Mouse (Mus musculus) ES-Bruce4 (cell line): ENCODE data around the gene Oprm1. TPM values are rescaled to one million over a fixed set of nuclear protein-coding genes. Genes with fewer than 3 reads are reported as not detected.

Source experiments
- H3K27ac ChIP-seq: 2 replicates; pipeline ENCODE4 v1.5.1; 2012; ENCODE audit warnings: low read length, inconsistent platforms; ENCODE audit not compliant: insufficient read depth
- H3K27me3 ChIP-seq: 2 replicates; pipeline ENCODE4 v1.6.1; 2012; ENCODE audit warnings: mild to moderate bottlenecking, low read length, inconsistent platforms; ENCODE audit not compliant: control insufficient read depth, poor library complexity, insufficient read depth, severe bottlenecking
- H3K36me3 ChIP-seq: 2 replicates; pipeline ENCODE4 v1.6.1; 2012; ENCODE audit warnings: inconsistent platforms, mild to moderate bottlenecking, low read length, moderate library complexity; ENCODE audit not compliant: control insufficient read depth, poor library complexity, insufficient read depth, severe bottlenecking
- H3K4me1 ChIP-seq: one replicate; pipeline ENCODE4 v1.8.1; 2011; ENCODE audit warnings: low read length; ENCODE audit not compliant: control insufficient read depth, insufficient read depth
- H3K4me3 ChIP-seq: 2 replicates; pipeline ENCODE4 v1.5.1; 2011; ENCODE audit warnings: low read depth, mild to moderate bottlenecking, low read length
- H3K9ac ChIP-seq: 2 replicates; pipeline ENCODE4 v1.6.1; 2012; ENCODE audit warnings: low read depth, mild to moderate bottlenecking, inconsistent platforms; ENCODE audit not compliant: poor library complexity, severe bottlenecking
- H3K9me3 ChIP-seq: replicated peaks from 2 replicates; pipeline ENCODE4 v1.6.1; 2012; ENCODE audit warnings: mild to moderate bottlenecking, low read length, inconsistent platforms; ENCODE audit not compliant: control insufficient read depth, poor library complexity, insufficient read depth, severe bottlenecking
- CTCF ChIP-seq: IDR thresholded peaks from one replicate; pipeline ENCODE4 v1.8.1; 2011; ENCODE audit warnings: low read depth, low read length
- EP300 ChIP-seq: IDR thresholded peaks from 2 replicates; pipeline ENCODE4 v1.6.1; 2011; ENCODE audit warnings: low read depth, low read length; ENCODE audit not compliant: insufficient read depth
- POLR2A ChIP-seq: IDR thresholded peaks from one replicate; pipeline ENCODE4 v1.8.1; 2011; ENCODE audit warnings: low read length; ENCODE audit not compliant: insufficient read depth
- polyA plus RNA-seq: library from polyadenylated mRNA; stranded (reverse); fragments of >200 nt; gene quantifications from 2 replicates; pipeline ENCODE4 v1.2.4, GENCODE M21; 2011; ENCODE audit warnings: low read depth; ENCODE audit not compliant: missing spikeins, insufficient read depth, insufficient read length

The Oprm1 gene
- polyA plus RNA-seq, 1 experiment, result not detected

DNA sequence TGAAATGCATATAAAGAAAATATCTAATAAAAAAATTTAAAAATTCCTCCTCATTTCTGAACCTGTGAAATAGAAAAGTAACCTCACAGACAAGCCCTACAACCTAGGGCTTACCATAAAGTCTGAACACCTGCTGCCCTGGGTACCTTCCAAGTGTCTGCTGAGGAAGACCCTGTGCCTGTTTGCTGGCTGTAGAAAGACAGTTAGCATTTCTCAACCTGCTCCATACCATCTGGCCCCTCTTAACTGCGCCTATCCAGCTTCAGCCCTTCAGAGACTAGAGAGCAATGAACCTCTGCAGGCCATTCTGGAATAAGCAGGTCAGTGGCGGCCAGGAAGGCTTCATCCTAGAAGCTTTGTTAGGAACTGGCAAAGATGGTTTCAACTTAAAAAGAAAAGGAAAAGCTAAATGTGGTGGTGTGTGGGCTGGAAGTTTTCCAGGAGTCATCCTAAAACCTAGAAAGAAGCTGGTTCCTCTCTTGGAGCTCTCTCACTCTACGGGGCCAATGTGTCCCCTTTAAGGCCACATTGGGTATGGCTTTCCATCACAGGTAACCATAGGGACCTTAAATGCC lies 143.6 kb downstream of the Oprm1 start:
- TF ChIP-seq POLR2A, result no peak
- no peak for TF ChIP-seq CTCF
- TF ChIP-seq EP300, result no peak
- H3K27me3 ChIP-seq, result no peaks in the 10 kb centered on the region
- no peaks in the 10 kb centered on the region for H3K36me3 ChIP-seq
- no peaks in the 10 kb centered on the region for H3K4me1 ChIP-seq
- H3K4me3 ChIP-seq, result no peak overlapping the region
- no peak overlapping the region for H3K9ac ChIP-seq
- H3K9me3 ChIP-seq, result no peaks in the 10 kb centered on the region
- no peak overlapping the region for H3K27ac ChIP-seq

- Histone ChIP-seq H3K27ac (no peak overlapping the region), H3K27me3 (no peaks in the 10 kb centered on the region), H3K4me1 (no peaks in the 10 kb centered on the region), H3K4me3 (no peak overlapping the region), H3K36me3 (no peaks in the 10 kb centered on the region), H3K9ac (no peak overlapping the region), H3K9me3 (no peaks in the 10 kb centered on the region)
- TF ChIP-seq CTCF, result no peak
- TF ChIP-seq POLR2A, result no peak
- TF ChIP-seq EP300, result no peak
Observed at GRCm38 (mm10) chr10:6909763-6910162, 151.5 kb downstream of the Oprm1 start.

- Histone ChIP-seq H3K27me3 (no peaks in the 10 kb centered on the region), H3K4me1 (no peaks in the 10 kb centered on the region), H3K9ac (no peak overlapping the region), H3K27ac (no peak overlapping the region), H3K36me3 (no peaks in the 10 kb centered on the region), H3K4me3 (no peak overlapping the region), H3K9me3 (no peaks in the 10 kb centered on the region)
- TF ChIP-seq EP300, result no peak
- TF ChIP-seq CTCF, result no peak
- TF ChIP-seq POLR2A, result no peak
Observed at GRCm38 (mm10) chr10:6915991-6916390, 157.7 kb downstream of the Oprm1 start.

GRCm38 (mm10) chr10:6916545-6917257 lies 158.4 kb downstream of the Oprm1 start:
- TF ChIP-seq POLR2A, result no peak
- TF ChIP-seq CTCF, result no peak
- TF ChIP-seq EP300, result no peak
- H3K9ac ChIP-seq, result no peak overlapping the region
- H3K27ac ChIP-seq, result no peak overlapping the region
- no peaks in the 10 kb centered on the region for H3K4me1 ChIP-seq
- no peaks in the 10 kb centered on the region for H3K9me3 ChIP-seq
- no peaks in the 10 kb centered on the region for H3K36me3 ChIP-seq
- no peaks in the 10 kb centered on the region for H3K27me3 ChIP-seq
- H3K4me3 ChIP-seq, result no peak overlapping the region

DNA sequence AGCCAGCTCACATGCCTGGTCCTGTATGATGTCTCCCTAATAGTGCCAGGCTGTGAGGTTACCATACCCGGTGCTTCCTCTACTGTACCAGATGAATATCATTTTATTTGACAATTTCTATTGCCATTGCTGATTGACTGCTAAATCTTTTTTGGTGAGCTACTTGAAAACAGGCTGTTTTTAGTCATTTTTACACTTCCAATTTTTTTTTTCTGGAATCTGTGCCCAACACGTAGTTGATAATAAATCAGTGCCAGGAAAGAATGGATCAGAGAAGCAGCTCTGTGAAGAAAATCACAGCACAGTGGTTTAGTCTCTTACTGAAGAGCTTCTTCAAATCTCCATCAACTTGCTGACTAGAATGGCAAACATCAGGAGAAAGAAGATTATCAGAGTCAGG lies 168.4 kb downstream of the Oprm1 start:
- no peaks in the 10 kb centered on the region for H3K27me3 ChIP-seq
- H3K4me1 ChIP-seq, result no peaks in the 10 kb centered on the region
- no peaks in the 10 kb centered on the region for H3K36me3 ChIP-seq
- H3K9me3 ChIP-seq, result no peaks in the 10 kb centered on the region
- H3K9ac ChIP-seq, result no peak overlapping the region
- H3K27ac ChIP-seq, result no peak overlapping the region
- TF ChIP-seq EP300 (no peak), CTCF (no peak), POLR2A (no peak)
- no peak overlapping the region for H3K4me3 ChIP-seq

- Histone ChIP-seq H3K27me3 (no peaks in the 10 kb centered on the region), H3K9me3 (no peaks in the 10 kb centered on the region), H3K4me1 (no peaks in the 10 kb centered on the region), H3K36me3 (no peaks in the 10 kb centered on the region), H3K9ac (no peak overlapping the region), H3K4me3 (no peak overlapping the region), H3K27ac (no peak overlapping the region)
- TF ChIP-seq CTCF (no peak), EP300 (no peak), POLR2A (no peak)
Observed at GRCm38 (mm10) chr10:6927600-6928223, 169.4 kb downstream of the Oprm1 start.
